Mouse (Mus musculus) intestine, embryonic 14.5 days (tissue): ENCODE measurements around the gene Ntrk1. TPM values are rescaled to one million over a fixed set of nuclear protein-coding genes. Genes with fewer than 3 reads are reported as not detected.

Experiments
- ATAC-seq: fragments of 200-750 bp; cut with Nextera tagmentation; replicated peaks from 2 replicates; pipeline ENCODE4 v1.8.0; 2017; ENCODE audit warnings: low read depth, moderate number of reproducible peaks, moderate TSS enrichment, moderate library complexity; ENCODE audit not compliant: low FRiP score, low TSS enrichment
- DNase-seq: peaks from one replicate; pipeline ENCODE4 v3.0.0-alpha.2; 2018; ENCODE audit warnings: low spot score
- H3K27ac ChIP-seq: fragments of 300-500 bp; sonication (generic); 2 replicates; pipeline ENCODE4 v1.5.1; 2014; ENCODE audit warnings: low read depth, mild to moderate bottlenecking, control low read depth
- H3K27me3 ChIP-seq: fragments of 300-500 bp; sonication (generic); replicated peaks from 2 replicates; pipeline ENCODE4 v1.6.1; 2014; ENCODE audit warnings: low read length, control low read depth; ENCODE audit not compliant: control insufficient read depth, insufficient read depth
- H3K36me3 ChIP-seq: fragments of 300-500 bp; sonication (generic); 2 replicates; pipeline ENCODE4 v1.6.1; 2014; ENCODE audit warnings: low read length, control low read depth; ENCODE audit not compliant: control insufficient read depth, insufficient read depth
- H3K4me1 ChIP-seq: fragments of 300-500 bp; sonication (generic); replicated peaks from 2 replicates; pipeline ENCODE4 v1.6.1; 2014; ENCODE audit warnings: low read length, control low read depth, mixed read lengths; ENCODE audit not compliant: control insufficient read depth, insufficient read depth
- H3K4me2 ChIP-seq: fragments of 300-500 bp; sonication (generic); 2 replicates; pipeline ENCODE4 v1.6.1; 2014; ENCODE audit warnings: low read length
- H3K4me3 ChIP-seq: fragments of 300-500 bp; sonication (generic); 2 replicates; pipeline ENCODE4 v1.5.1; 2014; ENCODE audit warnings: low read depth, low read length, control low read depth, mixed read lengths
- H3K9ac ChIP-seq: fragments of 300-500 bp; sonication (generic); 2 replicates; pipeline ENCODE4 v1.6.1; 2014; ENCODE audit warnings: mild to moderate bottlenecking, low read length
- H3K9me3 ChIP-seq: fragments of 300-500 bp; sonication (generic); 2 replicates; pipeline ENCODE4 v1.6.1; 2016; ENCODE audit warnings: low read length, control low read depth; ENCODE audit not compliant: control insufficient read depth
- WGBS: fragments of 180-500 bp; shearing (Covaris S2); extraction: QIAGEN DNeasy Blood & Tissue Kit; methylation state at CpG from one replicate; pipeline ENCODE4 v1.1.7; 2014; 5-methylcytosine and 5-hydroxymethylcytosine counted together
- polyA plus RNA-seq: library from polyadenylated mRNA; unstranded; fragments of >200 nt; fragmentation: Nextera tagmentation; extraction: Ambion mirVana; gene quantifications from 2 replicates; pipeline ENCODE4 v1.2.1, GENCODE M21; 2014

The Ntrk1 gene
- polyA plus RNA-seq, 1 experiment from 2014 or later, result 1.3 TPM

DNA sequence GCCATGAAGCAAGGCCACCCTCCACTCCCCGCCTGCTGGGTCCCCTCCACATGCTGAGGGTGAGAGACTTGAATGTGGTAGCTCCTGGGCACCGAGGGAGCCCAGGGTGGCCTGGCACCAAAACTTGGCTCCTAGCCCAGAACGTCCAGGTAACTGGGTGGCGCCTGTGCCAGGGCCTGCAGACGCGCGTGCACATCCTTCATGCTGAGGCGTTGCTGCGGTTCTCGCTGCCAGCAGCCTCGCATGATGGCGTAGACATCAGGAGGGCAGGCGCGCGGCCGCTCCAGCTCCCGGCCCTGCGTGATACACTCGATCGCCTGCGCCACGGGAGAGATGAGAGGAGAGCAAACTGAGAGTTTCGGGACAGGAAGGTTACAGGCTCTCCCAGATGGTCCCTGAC, 16.7 kb downstream of the Ntrk1 start:
- Histone ChIP-seq H3K4me1 (peaks cover 12% of the 10 kb centered on the region; the same call in 1 of the 2 replicates), H3K36me3 (no peaks in the 10 kb centered on the region), H3K9ac (no peak overlapping the region), H3K27ac (no peak overlapping the region), H3K27me3 (peaks cover 6% of the 10 kb centered on the region; the same call in 1 of the 2 replicates), H3K4me3 (no peak overlapping the region), H3K4me2 (no peak overlapping the region), H3K9me3 (no peaks in the 10 kb centered on the region)
- WGBS, result 66% methylated on average over 23 of the region's 23 CpGs
- ATAC-seq (no peak), DNase-seq (no peak)

- Histone ChIP-seq H3K27ac (no peak overlapping the region), H3K4me3 (no peak overlapping the region), H3K9ac (no peak overlapping the region), H3K27me3 (no peaks in the 10 kb centered on the region; the same call in 1 of the 2 replicates), H3K36me3 (no peaks in the 10 kb centered on the region), H3K9me3 (no peaks in the 10 kb centered on the region), H3K4me2 (no peak overlapping the region), H3K4me1 (peaks cover 15% of the 10 kb centered on the region)
- DNase-seq (no peak), ATAC-seq (no peak; the same call in 1 of the 2 replicates)
- WGBS, result 36% methylated on average over 6 of the region's 6 CpGs
Measured at GRCm38 (mm10) chr3:87771088-87771487, 23.9 kb downstream of the Ntrk1 start.

- peaks cover 21% of the 10 kb centered on the region for H3K4me1 ChIP-seq
- DNase-seq, result peak; percentile 72
- H3K9ac ChIP-seq, result no peak overlapping the region
- no peak for ATAC-seq
- H3K4me3 ChIP-seq, result no peak overlapping the region
- WGBS, result 0% methylated on average over 4 of the region's 4 CpGs
- H3K27ac ChIP-seq, result no peak overlapping the region
- no peaks in the 10 kb centered on the region for H3K27me3 ChIP-seq
- H3K36me3 ChIP-seq, result no peaks in the 10 kb centered on the region
- no peaks in the 10 kb centered on the region for H3K9me3 ChIP-seq
- no peak overlapping the region for H3K4me2 ChIP-seq
Measured at GRCm38 (mm10) chr3:87770280-87770679, 24.7 kb downstream of the Ntrk1 start.

DNA sequence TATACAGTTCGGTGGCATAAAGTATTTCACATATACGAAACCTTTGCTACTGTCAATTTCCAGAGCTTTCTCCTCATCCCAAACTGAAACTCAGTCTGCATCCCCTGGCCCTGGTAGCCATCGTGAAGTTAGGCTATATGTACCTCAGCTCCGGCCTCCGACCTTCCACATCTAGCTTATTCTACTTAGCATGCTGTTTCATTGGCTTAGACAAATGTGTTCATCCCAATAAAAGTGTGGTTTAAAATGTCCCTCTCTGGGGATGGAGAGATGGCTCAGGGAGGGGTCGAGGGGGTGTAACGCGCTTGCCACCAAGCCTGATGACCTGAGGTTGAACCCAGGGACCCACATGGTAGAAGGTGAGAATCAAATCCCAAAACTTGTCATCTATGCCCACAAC, 25.5 kb downstream of the Ntrk1 start:
- Histone ChIP-seq H3K4me2 (no peak overlapping the region), H3K27me3 (no peaks in the 10 kb centered on the region), H3K9me3 (no peaks in the 10 kb centered on the region), H3K4me1 (peaks cover 29% of the 10 kb centered on the region), H3K4me3 (no peak overlapping the region), H3K36me3 (no peaks in the 10 kb centered on the region), H3K9ac (no peak overlapping the region), H3K27ac (no peak overlapping the region)
- ATAC-seq, result no peak
- WGBS, result 75% methylated on average over 8 of the region's 8 CpGs
- no peak for DNase-seq

- Histone ChIP-seq H3K27ac (peak overlapping the region; percentile 22; the same call in 1 of the 2 replicates), H3K9ac (peak overlapping the region; percentile 30), H3K4me1 (peaks cover 36% of the 10 kb centered on the region), H3K36me3 (no peaks in the 10 kb centered on the region), H3K9me3 (no peaks in the 10 kb centered on the region), H3K4me3 (peak overlapping the region; percentile 45), H3K4me2 (peak overlapping the region; percentile 51), H3K27me3 (no peaks in the 10 kb centered on the region)
- peak; percentile 52 for ATAC-seq
- under 1% methylated on average over 35 of the region's 37 CpGs for WGBS
- peak; percentile 93 for DNase-seq
Measured at GRCm38 (mm10) chr3:87768844-87769243, 26.1 kb downstream of the Ntrk1 start.

DNA sequence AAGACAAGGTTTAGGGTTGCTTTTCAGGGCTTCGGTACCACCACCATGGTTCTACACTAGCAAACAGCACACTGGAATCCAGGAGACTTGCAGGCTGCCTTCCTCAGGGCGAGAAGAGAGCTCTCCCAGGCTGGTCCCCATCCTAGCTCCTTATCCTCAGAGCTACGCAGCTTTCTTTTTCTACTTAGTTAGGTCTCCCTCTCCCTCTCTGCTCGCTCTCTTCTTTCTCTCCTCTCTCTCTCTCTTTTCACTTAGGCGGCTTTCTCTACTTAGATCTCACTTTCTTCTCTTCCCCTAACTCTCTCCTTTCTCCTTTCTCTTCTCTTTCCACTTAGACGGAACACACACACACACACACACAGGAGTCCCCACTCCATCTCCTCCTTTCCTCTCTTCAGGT, 26.5 kb downstream of the Ntrk1 start:
- Histone ChIP-seq H3K4me1 (peaks cover 38% of the 10 kb centered on the region), H3K27ac (peak overlapping the region; percentile 22; the same call in 1 of the 2 replicates), H3K4me2 (peak overlapping the region; percentile 51), H3K4me3 (peak overlapping the region; percentile 45), H3K36me3 (no peaks in the 10 kb centered on the region), H3K9me3 (no peaks in the 10 kb centered on the region), H3K9ac (peak overlapping the region; percentile 30), H3K27me3 (no peaks in the 10 kb centered on the region)
- ATAC-seq, result no peak
- DNase-seq, result no peak
- WGBS, result 31% methylated on average over 6 of the region's 6 CpGs

DNA sequence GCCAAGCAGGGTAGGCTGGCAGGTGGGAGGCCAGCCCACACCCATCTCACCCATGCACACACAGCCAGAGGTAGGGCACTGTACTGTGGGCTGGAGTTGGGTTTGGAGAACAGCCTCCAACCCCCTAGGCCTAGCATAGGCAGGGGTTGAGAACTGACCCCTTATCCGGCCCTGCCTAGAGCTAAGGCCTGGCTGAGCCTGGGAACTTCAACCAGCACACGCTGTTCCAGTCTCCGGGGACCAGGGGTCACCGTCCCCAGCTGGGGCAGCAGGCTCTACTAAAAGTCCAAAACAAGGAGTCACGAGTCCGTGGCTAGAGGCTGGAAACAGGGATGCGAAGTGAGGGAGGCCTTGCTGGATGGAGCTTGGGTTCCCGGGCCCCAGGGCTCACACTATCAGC, 27.2 kb downstream of the Ntrk1 start:
- no peak for ATAC-seq
- H3K9me3 ChIP-seq, result no peaks in the 10 kb centered on the region
- peak overlapping the region; percentile 30 for H3K9ac ChIP-seq
- H3K36me3 ChIP-seq, result no peaks in the 10 kb centered on the region
- DNase-seq, result no peak
- no peaks in the 10 kb centered on the region for H3K27me3 ChIP-seq
- 75% methylated on average over 8 of the region's 8 CpGs for WGBS
- peak overlapping the region; percentile 30; the same call in 1 of the 2 replicates for H3K27ac ChIP-seq
- H3K4me1 ChIP-seq, result peaks cover 45% of the 10 kb centered on the region
- peak overlapping the region; percentile 45 for H3K4me3 ChIP-seq
- peak overlapping the region; percentile 51 for H3K4me2 ChIP-seq

DNA sequence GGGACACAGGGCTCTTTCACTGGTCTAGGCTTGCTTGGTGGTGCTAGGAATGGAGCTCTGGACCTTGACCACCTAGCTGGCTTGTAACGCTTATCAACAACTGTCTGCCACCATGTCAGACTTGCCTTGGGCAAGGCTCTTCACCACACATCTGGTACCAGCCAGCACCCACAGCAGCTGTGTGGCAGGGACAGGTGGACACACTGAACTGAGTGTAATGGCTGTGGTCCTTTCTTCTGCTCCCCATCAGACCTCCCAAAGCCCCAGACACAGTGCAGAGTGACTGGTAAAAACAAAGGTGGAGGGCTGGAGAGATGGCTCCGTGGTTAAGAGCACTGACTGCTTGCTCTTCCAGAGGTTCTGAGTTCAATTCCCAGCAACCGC, 28.7 kb downstream of the Ntrk1 start:
- H3K36me3 ChIP-seq, result no peaks in the 10 kb centered on the region
- H3K4me1 ChIP-seq, result peaks cover 50% of the 10 kb centered on the region
- peak overlapping the region; percentile 94; the same call in 1 of the 2 replicates for H3K27ac ChIP-seq
- H3K9ac ChIP-seq, result no peak overlapping the region
- H3K4me3 ChIP-seq, result no peak overlapping the region
- H3K9me3 ChIP-seq, result no peaks in the 10 kb centered on the region
- DNase-seq (no peak), ATAC-seq (no peak)
- WGBS, result 87% methylated on average over 3 of the region's 3 CpGs
- H3K27me3 ChIP-seq, result no peaks in the 10 kb centered on the region
- no peak overlapping the region for H3K4me2 ChIP-seq

- H3K27me3 ChIP-seq, result no peaks in the 10 kb centered on the region
- no peaks in the 10 kb centered on the region for H3K9me3 ChIP-seq
- peak overlapping the region; percentile 49; the same call in 1 of the 2 replicates for H3K4me2 ChIP-seq
- H3K36me3 ChIP-seq, result no peaks in the 10 kb centered on the region
- no peak overlapping the region for H3K9ac ChIP-seq
- peaks cover 50% of the 10 kb centered on the region for H3K4me1 ChIP-seq
- DNase-seq, result no peak
- no peak overlapping the region for H3K4me3 ChIP-seq
- peak overlapping the region; percentile 94 for H3K27ac ChIP-seq
- no peak for ATAC-seq
- WGBS, result 81% methylated on average over 5 of the region's 5 CpGs
Measured at GRCm38 (mm10) chr3:87765631-87766283, 29.2 kb downstream of the Ntrk1 start.
